Mouse (Mus musculus) embryo, embryonic 11.5 days (tissue): ENCODE results near the gene Gm20388.

Experiments used
- DNase-seq: peaks from one replicate; pipeline ENCODE4 v3.0.0-alpha.2; 2012; ENCODE audit warnings: low read depth, low spot score

The Gm20388 gene

DNA sequence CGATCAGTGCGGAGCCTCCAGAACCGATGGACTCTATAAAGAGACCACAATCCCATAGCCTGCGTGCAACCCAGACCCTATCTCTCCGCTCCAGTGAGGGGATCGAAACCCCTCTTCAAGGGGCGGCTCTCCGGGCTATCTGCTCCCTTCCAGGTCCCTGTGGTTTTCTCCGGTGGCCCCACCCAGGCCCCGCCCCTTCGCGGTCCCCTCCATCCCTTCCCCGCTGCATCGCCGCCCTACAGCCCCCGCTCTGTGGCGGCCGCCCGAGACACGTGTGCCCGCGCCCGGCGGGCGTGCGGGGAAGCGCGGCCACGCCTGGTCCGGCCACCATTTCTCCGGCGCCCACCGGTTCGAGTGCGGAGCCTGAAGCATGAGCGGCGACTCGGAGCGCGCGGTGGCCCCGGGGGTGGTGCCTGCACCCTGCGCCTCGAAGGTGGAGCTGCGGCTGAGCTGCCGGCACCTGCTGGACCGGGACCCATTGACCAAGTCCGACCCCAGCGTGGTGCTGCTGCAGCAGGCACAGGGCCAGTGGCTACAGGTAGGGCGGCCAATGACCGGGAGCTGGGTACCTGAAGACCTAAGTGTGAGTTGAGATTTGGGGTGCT, 3206.6 kb downstream of the Gm20388 start, which contains the start of gene Cpne7:
Cpne7 (plus strand) TSS at position 248 of the 605 bp plus-strand sequence.
- DNase-seq = no peak

GRCm38 (mm10) chr8:123117744-123118143, 3207.1 kb downstream of the Gm20388 start:
- no peak for DNase-seq

- no peak for DNase-seq
These were observed 3211.4 kb downstream of the Gm20388 start for GRCm38 (mm10) chr8:123122059-123122458.

GRCm38 (mm10) chr8:123122670-123123069, 3212.0 kb downstream of the Gm20388 start:
- no peak for DNase-seq

DNA sequence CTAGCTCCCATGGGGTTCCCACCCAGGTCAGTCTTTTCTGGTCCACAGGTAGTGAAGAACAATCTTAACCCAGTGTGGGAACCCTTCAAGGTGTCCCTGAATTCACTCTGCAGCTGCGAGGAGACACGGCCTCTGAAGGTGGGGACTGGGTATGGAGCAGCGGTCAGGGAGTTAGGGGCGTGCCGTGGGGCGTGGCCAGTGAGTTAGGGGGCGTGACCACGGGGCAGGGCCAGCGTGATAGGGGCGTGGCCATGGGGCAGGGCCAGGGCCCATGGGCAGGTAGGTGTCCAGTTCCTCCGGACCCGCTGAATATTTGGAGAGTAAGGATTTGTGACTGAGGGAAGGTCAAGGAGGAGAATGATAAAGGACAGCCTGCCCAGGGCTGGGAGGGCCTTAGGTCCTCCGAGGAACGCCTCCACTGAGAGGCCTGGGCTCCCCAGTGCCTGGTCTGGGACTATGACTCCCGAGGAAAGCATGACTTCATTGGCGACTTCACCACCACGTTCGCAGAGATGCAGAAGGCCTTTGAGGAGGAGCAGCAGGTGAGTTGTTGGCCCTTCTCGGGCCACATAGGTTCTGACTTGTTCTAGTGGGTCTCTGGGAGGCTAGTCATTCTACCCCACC, 3215.7 kb downstream of the Gm20388 start:
- no peak for DNase-seq

DNA sequence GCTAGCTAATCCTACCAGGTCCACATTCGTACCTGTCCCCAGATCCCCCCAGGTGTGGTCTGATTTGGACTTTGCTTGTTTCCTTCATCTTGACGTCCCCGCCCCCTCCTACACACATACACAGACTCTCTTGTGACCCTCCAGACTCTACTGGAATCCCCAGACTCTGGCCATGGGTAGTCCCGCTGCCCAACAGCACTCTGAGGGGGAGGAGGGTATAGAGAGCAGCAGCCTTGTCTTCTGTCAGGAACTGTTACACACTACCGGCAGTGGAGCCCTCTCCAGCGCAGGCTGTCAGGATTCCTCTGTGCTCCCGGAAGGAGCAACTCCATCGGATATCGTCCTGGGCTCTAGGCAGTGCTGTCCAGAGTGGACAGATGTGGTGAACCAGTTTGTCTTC, 3220.4 kb downstream of the Gm20388 start:
- no peak for DNase-seq

DNA sequence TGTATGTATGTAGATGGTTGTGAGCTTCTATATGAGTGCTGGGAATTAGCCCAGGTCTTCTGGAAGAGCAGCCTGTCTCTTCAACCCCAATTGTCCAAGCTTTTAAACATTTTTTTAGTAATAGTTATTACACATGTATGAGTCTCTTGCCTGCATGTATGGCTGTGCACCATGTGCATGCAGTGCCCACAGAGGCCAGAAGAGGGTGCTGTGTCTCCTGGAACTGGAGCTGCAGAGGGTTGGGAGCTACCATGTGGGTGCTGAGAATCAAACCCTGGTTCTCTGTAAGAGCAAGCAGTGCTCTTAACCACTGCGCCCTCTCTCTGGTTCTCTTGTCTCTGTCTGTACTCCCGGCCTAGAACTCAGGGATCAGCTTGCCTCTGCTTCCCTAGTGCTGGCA, 3222.3 kb downstream of the Gm20388 start:
- DNase-seq = no peak

- no peak for DNase-seq
These were observed 3223.6 kb downstream of the Gm20388 start for GRCm38 (mm10) chr8:123134149-123134713.

DNA sequence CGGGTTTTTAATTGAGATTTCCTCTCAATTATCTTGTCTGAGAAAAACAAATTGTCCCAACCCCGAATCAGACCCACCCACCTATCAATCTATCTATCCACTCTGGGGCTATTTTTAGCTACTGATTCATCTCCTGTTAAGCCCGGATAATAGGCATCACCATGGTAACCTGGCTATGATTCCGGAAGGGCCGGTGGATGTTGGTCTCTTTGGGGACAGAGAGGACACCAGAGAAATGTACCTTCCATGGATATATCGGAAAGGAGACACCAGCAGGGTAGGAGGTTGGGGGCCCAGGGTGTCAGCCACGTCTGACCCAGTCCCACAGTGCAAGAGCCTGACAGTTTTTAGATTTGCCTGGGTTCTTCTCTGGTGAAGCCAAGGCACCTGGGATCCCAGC, 3224.8 kb downstream of the Gm20388 start:
- DNase-seq = no peak

DNA sequence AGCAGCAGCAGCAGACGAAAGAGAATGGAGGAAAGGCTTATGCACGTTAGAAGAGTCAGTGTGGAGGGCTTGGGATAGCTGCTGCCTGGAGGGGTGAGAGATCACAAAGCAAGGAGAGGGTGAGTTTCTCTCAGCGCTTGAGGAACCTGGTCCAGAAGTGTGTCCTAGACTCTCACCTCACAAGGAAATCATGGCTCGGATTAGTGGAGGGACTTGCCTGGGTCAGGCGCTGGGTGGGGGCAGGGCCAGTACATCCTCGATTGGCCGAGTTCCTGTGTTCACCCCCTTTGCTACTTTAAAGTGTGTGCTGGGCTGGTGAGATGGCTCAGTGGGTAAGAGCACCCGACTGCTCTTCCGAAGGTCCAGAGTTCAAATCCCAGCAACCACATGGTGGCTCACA, 3225.2 kb downstream of the Gm20388 start:
- no peak for DNase-seq

GRCm38 (mm10) chr8:123136287-123136686, 3225.6 kb downstream of the Gm20388 start:
- no peak for DNase-seq

DNA sequence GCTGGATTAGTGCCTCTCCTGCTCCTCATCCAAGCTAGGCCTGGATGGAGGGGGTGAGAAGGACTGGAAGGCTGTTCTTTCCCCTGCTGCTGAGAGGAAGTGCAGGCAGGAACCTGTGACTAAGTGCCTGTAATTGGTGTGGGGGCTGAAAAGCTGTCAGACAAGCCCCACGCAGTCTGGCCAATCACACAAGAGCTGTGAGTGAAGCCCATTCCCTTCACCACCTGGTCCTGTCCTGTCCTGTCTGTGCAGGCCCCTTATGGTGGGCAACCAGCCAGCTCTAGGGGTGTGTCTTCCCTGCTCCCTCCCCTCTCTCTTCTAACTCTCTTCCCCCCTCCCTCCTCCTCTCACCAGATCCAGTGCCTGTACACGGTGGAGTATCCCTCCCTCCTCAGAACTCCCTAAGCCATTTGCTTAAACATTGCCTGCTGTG, 3227.0 kb downstream of the Gm20388 start:
- DNase-seq = peak; percentile 41

GRCm38 (mm10) chr8:123138741-123139140, 3228.1 kb downstream of the Gm20388 start:
- no peak for DNase-seq

DNA sequence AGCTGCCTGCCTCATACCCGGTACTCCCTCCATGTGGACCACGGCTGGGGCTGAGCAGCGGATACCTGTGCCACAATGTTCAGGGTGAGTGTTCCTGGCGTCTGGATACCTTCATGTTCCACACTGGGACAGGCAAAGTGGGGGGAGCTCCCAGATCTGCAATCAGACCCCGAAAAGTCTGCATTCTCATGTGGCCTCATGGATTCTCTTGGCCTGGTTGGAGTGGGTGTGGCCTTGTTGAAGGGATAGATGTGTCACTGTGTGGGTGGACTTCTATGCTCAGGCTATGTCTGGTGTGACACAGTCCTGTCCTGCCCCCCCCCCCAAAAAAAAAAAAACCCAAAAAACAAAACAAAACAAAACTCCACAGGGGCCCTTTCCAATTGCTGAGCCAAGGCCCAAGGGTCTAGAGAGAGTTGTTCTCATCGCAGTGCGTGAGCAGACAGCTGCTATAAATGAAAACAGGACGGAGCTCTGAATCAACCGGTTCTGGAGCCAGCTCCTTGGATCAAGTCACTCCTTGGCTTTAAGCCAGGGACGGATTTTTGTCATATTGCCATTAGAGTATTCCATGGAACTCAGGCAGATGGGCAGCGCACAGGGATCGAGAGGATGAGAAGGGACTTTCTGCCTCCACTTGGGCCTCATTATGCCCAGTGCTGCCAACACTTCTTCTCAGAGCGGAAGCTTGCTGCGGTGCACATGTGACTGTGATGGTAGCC, 3231.3 kb downstream of the Gm20388 start:
- DNase-seq = no peak

DNA sequence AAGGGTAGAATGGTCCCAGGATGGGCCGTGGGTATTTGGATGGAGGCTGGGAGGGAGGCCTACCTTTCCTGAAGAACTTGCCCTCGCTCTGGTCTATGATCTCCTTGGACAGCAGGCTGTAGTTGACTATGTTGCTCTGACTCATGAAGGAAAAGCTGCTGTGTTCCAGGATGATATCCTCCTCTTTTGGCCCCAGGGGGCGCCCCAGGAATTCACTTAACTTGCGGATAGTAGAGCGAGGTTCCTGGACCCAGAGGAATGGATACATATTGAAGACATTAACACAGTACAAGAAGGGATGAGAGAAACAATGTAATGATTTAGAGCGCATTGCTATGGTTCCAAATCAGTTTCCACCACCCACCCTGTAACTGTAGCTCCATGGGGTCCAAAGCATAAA, 3234.6 kb downstream of the Gm20388 start:
- peak; percentile 26 for DNase-seq

DNA sequence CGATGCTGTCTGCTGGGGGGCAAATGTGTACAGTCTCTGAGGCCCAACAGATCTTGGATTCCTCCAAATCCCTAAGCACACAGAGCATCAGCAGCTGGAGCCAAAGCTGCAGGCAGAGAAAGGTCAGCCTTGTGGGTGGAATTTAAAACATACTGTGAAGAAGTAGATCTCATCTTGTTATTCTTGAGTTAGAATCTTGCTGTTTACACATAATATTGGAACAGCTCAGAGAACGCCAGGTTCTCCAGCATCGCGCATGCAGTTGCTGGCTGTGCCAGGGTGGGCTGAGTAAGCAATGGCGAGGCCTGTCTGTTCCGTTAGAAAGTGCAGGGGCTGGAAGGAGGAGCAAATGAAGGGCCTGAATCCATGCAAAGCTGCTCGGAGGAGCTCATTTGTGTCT, 3235.7 kb downstream of the Gm20388 start:
- no peak for DNase-seq

DNA sequence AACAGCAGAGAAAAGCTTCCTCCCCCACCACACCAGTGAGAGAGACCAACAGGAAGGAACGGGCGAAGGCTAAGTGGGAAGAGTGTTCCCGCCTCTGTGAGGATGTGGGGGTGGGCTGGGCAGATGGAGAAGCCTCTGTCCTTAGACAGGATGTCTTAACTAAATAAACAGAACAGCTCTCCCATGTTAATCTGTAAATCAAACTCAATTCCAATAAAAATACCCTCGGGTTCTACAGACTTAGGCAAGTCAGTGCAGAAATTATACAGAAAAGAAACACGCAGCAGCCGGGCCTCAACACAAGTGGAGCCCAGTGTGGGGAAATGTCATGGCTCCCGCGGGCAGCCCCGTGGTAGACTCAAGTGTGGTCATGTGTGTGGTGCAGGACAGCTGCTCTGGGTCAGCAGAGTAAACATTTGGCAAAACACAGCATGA, 3240.1 kb downstream of the Gm20388 start:
- DNase-seq = no peak

GRCm38 (mm10) chr8:123155177-123155576, 3244.5 kb downstream of the Gm20388 start:
- no peak for DNase-seq

DNA sequence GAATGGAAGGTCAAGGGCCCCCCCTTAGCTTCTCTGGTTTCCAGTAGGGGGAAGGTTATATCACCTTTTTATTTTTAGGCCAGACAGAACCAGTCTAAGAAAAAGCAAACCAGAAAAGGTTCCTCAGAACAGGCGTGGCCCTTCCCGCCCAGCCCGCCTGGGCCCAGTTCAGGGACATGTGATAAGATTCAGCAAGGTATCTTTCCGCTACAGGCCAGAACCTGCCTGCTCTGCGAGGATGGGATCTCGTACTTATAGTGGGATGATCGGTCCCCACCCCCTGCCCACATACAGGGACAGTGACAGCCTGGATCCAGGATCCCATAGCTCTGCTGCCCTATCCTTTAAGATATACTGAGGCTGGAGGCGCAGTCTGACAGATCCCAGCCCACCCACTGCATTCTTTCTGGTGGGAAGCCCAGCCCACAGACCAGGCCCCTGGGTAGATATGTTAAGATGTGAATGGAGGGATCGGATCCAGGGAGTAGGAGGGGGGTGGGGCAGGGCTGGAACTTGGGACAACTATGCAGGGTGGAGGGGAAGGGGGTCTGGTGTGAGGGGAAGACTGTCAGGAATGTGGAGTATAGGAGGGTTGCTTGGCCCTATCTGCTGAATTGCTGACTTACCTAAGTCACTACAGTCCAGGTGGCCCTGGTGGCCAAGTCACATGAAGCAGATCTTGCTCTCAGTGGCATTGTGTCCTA, 3245.6 kb downstream of the Gm20388 start:
- DNase-seq = no peak

DNA sequence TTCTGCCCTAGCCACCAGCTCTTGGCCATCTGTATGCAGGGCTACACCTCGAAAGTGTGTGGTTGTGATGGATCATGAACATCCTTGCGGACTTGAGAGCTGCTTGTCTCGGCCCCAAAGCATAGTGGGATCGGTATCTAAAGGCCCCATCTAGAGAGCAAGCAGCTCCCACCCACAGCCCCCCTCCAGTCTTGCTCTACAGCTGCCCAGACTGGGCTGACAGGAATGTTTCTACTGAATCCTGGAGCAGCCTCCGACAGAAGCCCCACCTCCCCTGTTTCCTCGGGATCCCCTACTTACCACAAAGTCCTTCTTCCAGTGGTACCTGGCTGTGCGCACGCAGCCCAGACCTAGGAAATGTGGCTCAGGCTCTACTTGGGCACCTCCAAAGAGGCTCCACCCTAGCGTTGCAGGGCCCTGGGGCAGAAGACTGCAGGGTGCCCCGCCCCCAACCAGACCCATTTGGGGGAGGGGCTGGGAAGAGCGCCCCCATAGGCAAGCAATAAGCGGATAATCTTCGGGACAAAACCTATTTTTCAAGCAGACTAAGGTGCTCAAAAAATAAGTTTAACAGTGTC, 3247.3 kb downstream of the Gm20388 start, which contains the start of gene Sult5a1:
Sult5a1 (minus strand) TSS at position 428 of the 578 bp plus-strand sequence.
- DNase-seq = no peak

DNA sequence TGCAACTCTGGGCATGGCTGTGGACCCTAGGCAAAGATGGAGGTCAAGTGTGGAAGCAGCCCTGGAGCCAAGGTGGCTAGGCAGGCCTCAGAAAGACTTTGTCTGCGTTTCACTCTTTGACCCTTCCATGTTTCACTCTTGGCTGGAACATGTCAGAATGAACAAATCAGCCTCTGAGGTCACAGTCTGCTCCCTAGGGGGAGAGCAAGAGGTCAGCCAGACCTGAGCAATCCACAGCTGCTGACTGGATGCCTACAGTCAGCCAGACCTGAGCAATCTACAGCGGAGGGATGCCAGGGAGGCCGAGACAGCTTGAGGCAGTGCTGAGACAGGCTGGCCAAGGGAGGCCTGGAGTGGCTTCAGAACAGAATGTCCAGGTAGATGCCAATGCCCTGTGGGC, 3270.8 kb downstream of the Gm20388 start:
- no peak for DNase-seq
